Mouse (Mus musculus) liver, embryonic 12.5 days (tissue): Measurements from ENCODE around the gene Dhx35. TPM values are rescaled to one million over a fixed set of nuclear protein-coding genes. Genes with fewer than 3 reads are reported as not detected.

Source experiments
- ATAC-seq: fragments of 200-750 bp; cut with Nextera tagmentation; 2 replicates; pipeline ENCODE4 v1.8.0; 2017; ENCODE audit warnings: moderate number of reproducible peaks, mild to moderate bottlenecking, moderate library complexity
- H3K27ac ChIP-seq: fragments of 300-500 bp; sonication (generic); 2 replicates; pipeline ENCODE4 v1.5.1; 2016; ENCODE audit warnings: mild to moderate bottlenecking
- H3K27me3 ChIP-seq: fragments of 300-500 bp; sonication (generic); replicated peaks from 2 replicates; pipeline ENCODE4 v1.6.1; 2016; ENCODE audit warnings: mild to moderate bottlenecking, moderate library complexity
- H3K36me3 ChIP-seq: fragments of 300-500 bp; sonication (generic); 2 replicates; pipeline ENCODE4 v1.6.1; 2016; ENCODE audit warnings: mild to moderate bottlenecking, moderate library complexity
- H3K4me1 ChIP-seq: fragments of 300-500 bp; sonication (generic); 2 replicates; pipeline ENCODE4 v1.6.1; 2016
- H3K4me2 ChIP-seq: fragments of 300-500 bp; sonication (generic); 2 replicates; pipeline ENCODE4 v1.6.1; 2016; ENCODE audit warnings: mild to moderate bottlenecking, moderate library complexity
- H3K4me3 ChIP-seq: fragments of 300-500 bp; sonication (generic); 2 replicates; pipeline ENCODE4 v1.5.1; 2016; ENCODE audit warnings: mild to moderate bottlenecking, moderate library complexity
- H3K9ac ChIP-seq: fragments of 300-500 bp; sonication (generic); 2 replicates; pipeline ENCODE4 v1.6.1; 2016; ENCODE audit warnings: mild to moderate bottlenecking, moderate library complexity
- H3K9me3 ChIP-seq: fragments of 300-500 bp; sonication (generic); replicated peaks from 2 replicates; pipeline ENCODE4 v1.6.1; 2016; ENCODE audit warnings: mild to moderate bottlenecking, moderate library complexity
- WGBS: fragments of 180-500 bp; shearing (Covaris S2); methylation state at CpG from one replicate; pipeline ENCODE4 v1.1.7; 2016; ENCODE audit not compliant: insufficient replicate concordance; 5-methylcytosine and 5-hydroxymethylcytosine counted together
- polyA plus RNA-seq: library from polyadenylated mRNA; unstranded; fragments of >200 nt; fragmentation: Nextera tagmentation; extraction: Ambion mirVana; gene quantifications from 2 replicates; pipeline ENCODE4 v1.2.1, GENCODE M21; 2016

Gene Dhx35
- polyA plus RNA-seq, 1 experiment from 2014 or later: 7.1 TPM

DNA sequence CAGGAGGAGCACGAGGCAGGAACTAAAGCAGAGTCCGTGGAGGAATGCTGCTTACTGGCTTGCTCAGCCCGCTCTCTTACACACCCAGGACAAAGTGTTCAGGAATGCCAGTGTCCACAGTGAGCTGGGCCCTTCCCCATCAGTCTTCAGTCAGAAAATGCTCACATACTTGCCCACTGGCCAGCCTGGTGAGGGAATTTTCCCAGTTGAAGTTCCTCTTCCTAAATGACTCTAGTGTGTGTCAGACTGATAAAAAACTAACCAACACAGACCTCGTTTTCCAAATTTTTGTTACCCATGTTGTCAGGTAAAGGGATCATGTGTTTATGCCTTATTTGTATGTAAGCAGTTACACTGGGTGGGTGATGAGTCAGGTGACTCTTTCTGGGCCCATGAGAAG, 21.6 kb downstream of the Dhx35 start:
- Histone ChIP-seq H3K4me1 (no peaks in the 10 kb centered on the region), H3K4me3 (no peak overlapping the region), H3K9me3 (no peaks in the 10 kb centered on the region), H3K4me2 (no peak overlapping the region), H3K27ac (no peak overlapping the region), H3K36me3 (peaks cover 59% of the 10 kb centered on the region), H3K27me3 (no peaks in the 10 kb centered on the region), H3K9ac (no peak overlapping the region)
- 79% methylated on average over 4 of the region's 4 CpGs for WGBS
- ATAC-seq: no peak

DNA sequence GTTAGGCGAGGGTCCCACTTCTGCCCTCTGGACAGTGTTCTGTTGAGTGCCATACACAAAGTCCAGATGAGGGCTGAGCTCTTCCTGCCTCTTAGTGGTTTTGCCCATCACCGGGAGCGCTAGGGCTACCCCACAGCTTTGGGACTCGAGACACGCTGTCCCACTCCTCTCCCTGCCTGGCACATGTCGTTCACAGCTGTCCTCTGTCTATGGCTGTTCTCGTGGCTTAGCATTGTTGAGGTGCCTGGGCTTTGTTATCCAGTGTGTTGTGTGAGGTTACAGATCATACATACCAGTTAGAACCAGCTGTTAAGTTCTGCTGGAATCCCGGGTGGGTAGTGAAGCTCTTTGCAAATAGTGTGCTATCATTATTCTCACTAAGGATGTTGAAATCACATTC, 23.1 kb downstream of the Dhx35 start:
- no peaks in the 10 kb centered on the region for H3K9me3 ChIP-seq
- ATAC-seq: peak; percentile 24; the same call in 1 of the 2 replicates
- H3K27ac ChIP-seq: no peak overlapping the region
- 87% methylated on average over 8 of the region's 8 CpGs for WGBS
- no peak overlapping the region for H3K9ac ChIP-seq
- no peak overlapping the region for H3K4me3 ChIP-seq
- H3K4me1 ChIP-seq: no peaks in the 10 kb centered on the region
- H3K4me2 ChIP-seq: no peak overlapping the region
- peaks cover 64% of the 10 kb centered on the region for H3K36me3 ChIP-seq
- H3K27me3 ChIP-seq: no peaks in the 10 kb centered on the region

DNA sequence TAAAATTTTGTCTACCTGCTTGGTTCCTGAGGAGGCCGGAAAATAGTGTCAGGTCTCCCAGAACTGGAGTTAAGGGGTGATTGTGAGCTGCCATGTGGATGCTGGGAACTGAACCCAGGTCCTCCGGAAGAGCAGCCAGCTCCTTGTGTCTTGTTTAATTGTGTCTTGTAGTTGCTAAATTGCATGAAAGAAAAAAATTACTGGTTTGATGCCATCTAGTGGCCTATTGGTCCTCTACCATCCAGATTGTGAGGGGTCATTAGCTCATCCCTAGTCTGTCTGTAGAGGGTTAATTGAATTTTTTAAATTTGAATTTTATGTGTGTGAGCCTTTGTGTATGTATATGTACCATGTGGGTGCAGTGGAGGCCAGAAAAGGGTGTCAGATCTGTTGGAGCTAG, 33.5 kb downstream of the Dhx35 start:
- ATAC-seq: no peak
- H3K27ac ChIP-seq: no peak overlapping the region
- no peaks in the 10 kb centered on the region for H3K9me3 ChIP-seq
- H3K9ac ChIP-seq: no peak overlapping the region
- H3K4me1 ChIP-seq: no peaks in the 10 kb centered on the region
- H3K27me3 ChIP-seq: no peaks in the 10 kb centered on the region
- H3K4me3 ChIP-seq: no peak overlapping the region
- H3K36me3 ChIP-seq: peaks cover 81% of the 10 kb centered on the region
- WGBS: 79% methylated on average over 2 of the region's 2 CpGs
- H3K4me2 ChIP-seq: no peak overlapping the region

DNA sequence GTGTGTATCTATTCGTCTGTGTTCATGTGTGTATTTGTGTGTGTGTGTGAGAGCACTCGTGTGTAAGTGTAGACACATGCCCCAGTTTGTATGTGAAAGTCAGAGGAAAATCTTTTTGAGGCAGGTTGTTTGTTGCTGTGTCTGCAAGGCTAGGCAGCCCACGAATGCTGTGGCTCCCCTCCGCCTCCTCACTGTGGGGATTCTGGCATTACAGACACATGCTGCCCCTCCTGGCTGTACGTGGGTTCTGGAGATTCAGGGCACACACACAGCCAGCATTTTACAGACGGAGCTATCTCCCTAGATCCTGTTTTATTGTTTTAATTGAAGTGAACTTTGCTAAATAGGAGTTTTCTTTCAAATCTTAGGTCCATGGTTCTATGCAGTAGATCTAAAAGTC, 35.1 kb downstream of the Dhx35 start:
- no peak for ATAC-seq
- Histone ChIP-seq H3K27ac (no peak overlapping the region), H3K9ac (no peak overlapping the region), H3K4me2 (no peak overlapping the region), H3K4me3 (no peak overlapping the region), H3K36me3 (peaks cover 97% of the 10 kb centered on the region), H3K4me1 (no peaks in the 10 kb centered on the region), H3K27me3 (no peaks in the 10 kb centered on the region), H3K9me3 (no peaks in the 10 kb centered on the region)
- WGBS: 75% methylated on average over 6 of the region's 6 CpGs

DNA sequence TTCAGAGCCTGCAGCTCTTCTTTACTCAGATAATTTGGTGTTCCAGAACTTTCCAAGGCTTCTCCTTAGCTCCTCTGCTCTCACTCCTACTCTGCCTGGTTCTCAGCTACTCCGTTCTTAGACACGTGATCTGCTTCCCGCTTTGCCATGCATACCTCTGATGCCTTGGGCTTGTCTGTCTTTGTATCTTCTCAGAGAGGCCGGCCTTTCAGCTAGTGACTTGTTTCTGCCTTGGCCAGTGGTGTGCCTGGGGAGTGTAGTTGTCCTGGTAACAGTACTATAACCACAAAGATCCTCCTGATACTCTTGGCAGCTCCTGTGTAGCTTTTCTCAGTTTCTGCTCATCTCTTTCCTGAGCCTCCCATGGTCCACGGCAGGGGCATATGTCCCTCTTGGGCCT, 38.6 kb downstream of the Dhx35 start:
- no peak overlapping the region for H3K9ac ChIP-seq
- no peak overlapping the region for H3K27ac ChIP-seq
- no peak overlapping the region for H3K4me3 ChIP-seq
- H3K36me3 ChIP-seq: peaks cover 96% of the 10 kb centered on the region
- no peak overlapping the region for H3K4me2 ChIP-seq
- H3K4me1 ChIP-seq: no peaks in the 10 kb centered on the region
- H3K27me3 ChIP-seq: no peaks in the 10 kb centered on the region
- 78% methylated on average over 5 of the region's 5 CpGs for whole genome bisulfite sequencing
- H3K9me3 ChIP-seq: no peaks in the 10 kb centered on the region
- ATAC-seq: no peak

DNA sequence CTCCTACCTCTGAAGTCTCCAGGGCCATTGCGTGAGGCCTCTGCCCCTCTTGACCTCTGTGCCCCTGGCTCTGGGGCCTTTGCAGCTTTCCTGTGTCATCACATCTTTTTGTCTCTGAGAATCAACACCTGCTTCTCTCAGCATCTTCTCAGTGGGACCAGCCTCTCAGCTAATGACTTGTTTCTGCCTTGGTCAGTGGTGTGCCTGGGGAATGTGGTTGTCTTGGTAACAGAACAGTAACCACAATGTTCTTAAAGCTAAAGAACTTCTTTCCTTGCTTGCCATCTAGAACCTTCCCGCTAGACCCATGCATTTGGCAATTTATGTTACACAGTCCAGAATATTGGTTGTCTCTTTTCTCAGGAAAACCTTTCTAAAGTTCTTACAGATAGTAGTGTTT, 39.0 kb downstream of the Dhx35 start:
- Histone ChIP-seq H3K36me3 (peaks cover 96% of the 10 kb centered on the region), H3K4me2 (no peak overlapping the region), H3K9ac (no peak overlapping the region), H3K9me3 (no peaks in the 10 kb centered on the region), H3K4me1 (no peaks in the 10 kb centered on the region), H3K4me3 (no peak overlapping the region), H3K27ac (no peak overlapping the region), H3K27me3 (no peaks in the 10 kb centered on the region)
- WGBS: 77% methylated on average over 2 of the region's 2 CpGs
- no peak for ATAC-seq

DNA sequence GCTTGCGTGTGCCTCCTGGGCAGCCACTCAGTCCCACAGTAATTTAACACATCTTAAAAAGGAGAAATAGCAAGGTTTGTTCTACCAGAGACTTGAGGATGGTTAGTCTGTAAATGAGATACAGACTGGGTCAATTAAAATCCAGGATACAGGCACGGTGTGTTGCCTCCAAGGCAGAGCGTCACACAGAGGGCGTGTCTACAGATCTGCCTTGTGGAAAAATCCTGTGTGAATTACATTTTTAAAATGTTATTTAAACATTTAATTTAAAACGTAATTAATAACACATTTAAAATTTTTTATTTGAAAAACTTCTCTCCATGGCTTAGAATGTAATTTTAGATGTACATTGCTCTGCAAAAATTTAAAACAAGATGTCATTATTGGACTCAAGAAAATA, 48.7 kb downstream of the Dhx35 start:
- H3K36me3 ChIP-seq: peaks cover 78% of the 10 kb centered on the region
- H3K4me2 ChIP-seq: no peak overlapping the region
- H3K27me3 ChIP-seq: no peaks in the 10 kb centered on the region
- no peak overlapping the region for H3K9ac ChIP-seq
- ATAC-seq: no peak
- H3K27ac ChIP-seq: no peak overlapping the region
- no peak overlapping the region for H3K4me3 ChIP-seq
- H3K9me3 ChIP-seq: no peaks in the 10 kb centered on the region
- WGBS: 86% methylated on average over 5 of the region's 5 CpGs
- H3K4me1 ChIP-seq: no peaks in the 10 kb centered on the region

DNA sequence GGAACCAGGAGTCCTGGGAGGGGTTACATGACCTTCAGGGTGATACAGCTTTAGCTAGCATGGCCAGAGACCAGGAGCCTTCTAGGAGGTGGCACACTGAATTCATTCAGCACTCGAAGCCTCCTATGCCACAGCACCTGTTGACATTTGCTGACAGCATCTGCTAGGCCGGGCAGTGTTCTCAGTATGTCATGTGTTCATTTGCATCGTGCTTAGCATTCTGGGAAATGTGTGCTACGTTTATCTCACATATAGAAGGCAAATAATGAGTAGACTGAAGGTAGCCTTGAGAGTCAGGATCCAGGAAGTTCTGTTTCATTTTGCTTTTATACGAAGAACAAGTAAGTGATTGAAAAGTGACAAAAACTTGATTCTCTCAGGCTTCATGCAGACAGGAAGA, 50.4 kb downstream of the Dhx35 start:
- ATAC-seq: no peak
- Histone ChIP-seq H3K9me3 (no peaks in the 10 kb centered on the region), H3K27me3 (no peaks in the 10 kb centered on the region), H3K36me3 (peaks cover 74% of the 10 kb centered on the region), H3K9ac (no peak overlapping the region), H3K4me2 (no peak overlapping the region), H3K4me3 (no peak overlapping the region), H3K4me1 (no peaks in the 10 kb centered on the region), H3K27ac (no peak overlapping the region)
- 72% methylated on average over 5 of the region's 5 CpGs for WGBS

DNA sequence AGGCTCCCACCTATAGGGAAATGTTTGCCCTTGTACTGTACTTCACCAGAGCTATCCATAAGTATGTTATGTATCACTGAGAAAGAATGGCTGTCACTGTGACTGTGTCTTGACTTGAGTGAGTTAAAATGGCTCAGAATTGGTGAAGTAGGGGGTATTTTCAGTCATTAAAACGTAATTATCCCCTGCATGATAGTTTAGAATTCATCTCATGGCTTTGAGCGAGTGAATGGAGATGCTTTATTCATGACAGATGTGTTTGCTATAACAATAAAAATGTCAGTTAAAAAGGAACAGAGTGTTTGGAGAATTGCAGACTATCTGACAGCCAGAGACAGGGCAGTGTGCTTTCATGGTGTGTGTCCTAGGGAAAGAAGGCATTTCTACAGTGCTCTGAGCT, 51.6 kb downstream of the Dhx35 start:
- H3K9me3 ChIP-seq: no peaks in the 10 kb centered on the region
- H3K9ac ChIP-seq: no peak overlapping the region
- no peaks in the 10 kb centered on the region for H3K27me3 ChIP-seq
- WGBS: 66% methylated on average over 2 of the region's 2 CpGs
- no peak overlapping the region for H3K4me3 ChIP-seq
- ATAC-seq: no peak
- no peak overlapping the region for H3K4me2 ChIP-seq
- peaks cover 72% of the 10 kb centered on the region for H3K36me3 ChIP-seq
- H3K27ac ChIP-seq: no peak overlapping the region
- no peaks in the 10 kb centered on the region for H3K4me1 ChIP-seq

DNA sequence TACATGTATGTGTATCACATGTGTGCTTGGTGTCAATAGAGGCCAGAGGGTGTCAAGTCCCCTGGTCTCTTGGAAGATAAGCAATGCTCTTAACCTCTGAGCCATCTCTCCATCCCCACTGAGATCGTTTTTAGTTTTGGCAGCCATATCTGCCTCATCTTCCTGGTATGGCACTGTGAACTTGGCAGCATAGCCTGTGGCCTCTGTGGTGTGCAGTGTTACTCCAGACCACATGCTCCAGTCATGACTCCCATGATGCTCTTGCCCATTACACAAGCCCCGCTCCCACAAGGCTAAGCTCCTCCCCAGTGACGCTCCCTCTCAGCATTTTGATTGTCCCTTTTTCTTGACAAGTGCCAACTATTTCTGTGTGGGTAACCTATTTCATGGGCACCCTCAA, 53.4 kb downstream of the Dhx35 start:
- Histone ChIP-seq H3K4me2 (no peak overlapping the region), H3K27me3 (no peaks in the 10 kb centered on the region), H3K9me3 (no peaks in the 10 kb centered on the region), H3K4me3 (no peak overlapping the region), H3K4me1 (no peaks in the 10 kb centered on the region), H3K27ac (no peak overlapping the region), H3K36me3 (peaks cover 69% of the 10 kb centered on the region), H3K9ac (no peak overlapping the region)
- 74% methylated on average over 3 of the region's 3 CpGs for whole genome bisulfite sequencing
- no peak for ATAC-seq

DNA sequence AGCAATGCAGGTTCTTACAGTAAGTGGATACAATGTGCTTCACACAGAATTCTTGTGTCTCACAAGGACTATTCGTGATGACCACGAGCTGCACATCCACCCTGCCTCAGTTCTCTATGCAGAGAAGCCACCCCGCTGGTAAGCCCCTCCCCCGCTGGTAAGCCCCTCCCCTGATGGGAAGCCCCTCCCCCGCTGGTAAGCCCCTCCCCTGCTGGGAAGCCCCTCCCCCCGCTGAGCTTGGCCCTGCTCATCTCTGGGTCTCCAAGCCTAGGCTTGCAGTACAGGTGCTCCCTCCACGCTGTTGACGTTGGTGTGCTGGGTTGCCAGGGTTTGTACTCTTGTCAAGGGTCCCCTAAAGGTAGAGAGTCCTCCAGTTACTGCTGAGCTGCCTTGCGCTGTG, 54.8 kb downstream of the Dhx35 start:
- Histone ChIP-seq H3K4me2 (no peak overlapping the region), H3K4me1 (peaks cover 5% of the 10 kb centered on the region; the same call in 1 of the 2 replicates), H3K27ac (no peak overlapping the region), H3K36me3 (peaks cover 70% of the 10 kb centered on the region), H3K9me3 (no peaks in the 10 kb centered on the region), H3K4me3 (no peak overlapping the region), H3K27me3 (no peaks in the 10 kb centered on the region), H3K9ac (no peak overlapping the region)
- WGBS: 71% methylated on average over 9 of the region's 9 CpGs
- no peak for ATAC-seq

DNA sequence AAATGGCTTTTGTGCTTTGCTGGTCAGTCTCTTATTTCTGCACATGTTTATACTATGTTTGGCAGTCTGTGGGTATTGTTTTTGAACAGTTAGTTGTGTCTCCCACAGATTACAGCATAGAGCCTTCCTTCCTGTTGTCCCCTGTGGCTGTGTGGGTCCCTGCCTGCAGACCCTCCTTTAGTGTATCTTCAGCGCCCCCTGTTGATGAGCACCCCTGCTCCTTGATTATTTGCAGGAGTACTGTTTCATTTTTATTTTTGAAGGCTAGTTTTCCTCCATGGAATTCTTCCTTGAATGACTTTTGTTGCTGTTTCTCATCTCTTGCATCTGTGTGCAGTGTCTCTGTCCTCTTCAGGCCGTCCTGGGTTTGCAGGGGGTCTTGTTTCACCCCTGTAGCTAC, 58.0 kb downstream of the Dhx35 start:
- no peak overlapping the region for H3K4me2 ChIP-seq
- ATAC-seq: no peak
- no peaks in the 10 kb centered on the region for H3K27me3 ChIP-seq
- no peak overlapping the region for H3K4me3 ChIP-seq
- no peaks in the 10 kb centered on the region for H3K9me3 ChIP-seq
- peaks cover 80% of the 10 kb centered on the region for H3K36me3 ChIP-seq
- H3K4me1 ChIP-seq: peaks cover 6% of the 10 kb centered on the region; the same call in 1 of the 2 replicates
- H3K9ac ChIP-seq: no peak overlapping the region
- H3K27ac ChIP-seq: no peak overlapping the region
- WGBS: 37% methylated on average over 2 of the region's 2 CpGs

DNA sequence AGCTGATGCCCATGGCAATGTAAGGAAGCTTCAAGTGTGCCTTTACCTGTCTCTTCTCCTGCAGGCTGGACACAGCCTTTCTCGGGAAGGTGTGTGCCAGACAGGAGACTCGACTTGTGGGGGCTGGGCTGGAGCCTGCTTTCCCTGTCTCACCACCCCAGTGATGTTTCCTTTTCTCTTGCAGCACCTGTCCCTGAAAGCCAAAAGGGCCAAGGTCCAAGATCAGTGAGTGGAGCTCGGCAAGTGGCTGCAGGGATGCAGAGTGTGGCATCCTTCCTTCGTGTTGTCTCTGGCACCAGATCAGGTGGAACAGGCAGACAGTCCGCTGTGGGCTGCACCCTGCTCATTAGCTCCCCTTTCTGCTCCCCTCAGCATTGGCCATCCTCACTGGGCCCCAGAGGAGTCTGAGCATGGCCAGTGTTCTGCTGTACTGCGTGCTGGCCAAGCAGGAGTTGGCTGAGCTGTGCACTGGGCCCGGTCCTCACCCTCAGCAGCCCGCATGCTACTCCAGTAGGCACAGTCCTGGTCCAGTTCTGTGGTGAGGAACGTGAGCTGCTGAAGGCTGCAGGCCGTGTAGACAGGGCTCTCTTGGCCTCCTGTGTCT, 62.4 kb downstream of the Dhx35 start:
- Histone ChIP-seq H3K27ac (no peak overlapping the region), H3K9me3 (no peaks in the 10 kb centered on the region), H3K4me1 (peaks cover 6% of the 10 kb centered on the region; the same call in 1 of the 2 replicates), H3K4me3 (no peak overlapping the region), H3K36me3 (peaks cover 64% of the 10 kb centered on the region), H3K27me3 (no peaks in the 10 kb centered on the region), H3K9ac (no peak overlapping the region), H3K4me2 (no peak overlapping the region)
- 76% methylated on average over 10 of the region's 10 CpGs for WGBS
- no peak for ATAC-seq
